8 mouse cellular contexts compared by ENCODE assay signal in the genomic region with DNA sequence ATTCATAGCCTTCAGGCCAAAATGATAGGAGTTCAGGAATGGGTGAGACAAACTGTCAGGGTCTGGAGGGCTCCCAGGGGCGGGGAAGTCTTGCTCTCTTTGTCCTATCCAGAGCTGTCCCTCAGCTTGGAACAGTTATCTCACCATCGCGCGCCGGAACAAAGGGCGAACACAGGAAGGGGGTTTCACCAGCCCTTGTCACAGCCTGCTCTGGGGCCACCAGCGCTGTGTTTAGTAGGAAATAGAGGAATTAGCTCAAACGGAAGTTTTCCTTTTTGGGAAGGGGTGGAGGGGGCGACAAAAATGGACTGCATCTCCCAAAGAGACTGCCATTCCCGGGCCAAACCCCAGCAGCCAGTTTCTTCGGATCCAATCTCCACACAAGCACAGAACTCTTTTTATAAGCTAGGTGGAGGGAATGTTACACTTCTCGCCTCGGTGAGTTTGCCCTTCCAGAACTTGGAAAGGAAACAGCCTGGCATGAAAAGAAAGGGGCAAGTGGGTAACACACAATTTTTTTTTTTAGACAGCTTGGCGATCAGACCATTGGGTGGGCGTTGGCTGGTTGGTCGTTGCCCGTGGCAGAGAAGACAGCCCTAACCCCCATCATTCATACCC. TPM values are rescaled to one million over a fixed set of nuclear protein-coding genes. Genes with fewer than 3 reads are reported as not detected.
DNase-seq lines count a peak whose midpoint lies in the region; ATAC-seq lines count a peak whose summit lies in the region.

No protein-coding gene starts in this region.

- intact Hi-C loops in heart, postnatal 10 days (cut with DNase I) = loop anchor here (5.0 to 10.0 kb wide), 3 partner anchors 87 to 755 kb away; no protein-coding TSS in a partner anchor

- H3K4me3 ChIP-seq in embryonic facial prominence, embryonic 13.5 days = peak overlapping the region; percentile 74
- H3K4me3 ChIP-seq in midbrain, embryonic 11.5 days (ENCODE audit: low read depth, low read length) = peak overlapping the region; percentile 86

- peaks cover 38% of the 10 kb centered on the region for H3K4me1 ChIP-seq in embryonic facial prominence, embryonic 13.5 days
- H3K4me1 ChIP-seq in midbrain, embryonic 11.5 days (ENCODE audit: control insufficient read depth, insufficient read depth, low read length) = peaks cover 13% of the 10 kb centered on the region

- peak overlapping the region; percentile 85 for H3K9ac ChIP-seq in embryonic facial prominence, embryonic 13.5 days
- peak overlapping the region; percentile 98 for H3K9ac ChIP-seq in midbrain, embryonic 11.5 days (ENCODE audit: low read length)

- peak overlapping the region; percentile 98 for H3K4me2 ChIP-seq in embryonic facial prominence, embryonic 13.5 days
- peak overlapping the region; percentile 95 for H3K4me2 ChIP-seq in midbrain, embryonic 11.5 days

- no peaks in the 10 kb centered on the region for H3K36me3 ChIP-seq in embryonic facial prominence, embryonic 13.5 days
- no peaks in the 10 kb centered on the region; the same call in 1 of the 2 replicates for H3K36me3 ChIP-seq in midbrain, embryonic 11.5 days (ENCODE audit: control insufficient read depth, insufficient read depth, low read length)

- ATAC-seq in embryonic facial prominence, embryonic 13.5 days (ENCODE audit: insufficient number of reproducible peaks, insufficient read depth, low FRiP score, low TSS enrichment, low read depth) = no peak
- peak; percentile 58 for ATAC-seq in midbrain, embryonic 11.5 days (ENCODE audit: low FRiP score)
- no peak for ATAC-seq in CD4-positive, CD25-positive, alpha-beta regulatory T cell, adult 4 months

- WGBS in embryonic facial prominence, embryonic 13.5 days = under 1% methylated on average over 17 of the region's 17 CpGs
- under 1% methylated on average over 17 of the region's 17 CpGs for WGBS in midbrain, embryonic 11.5 days

- peak overlapping the region; percentile 88 for H3K27ac ChIP-seq in embryonic facial prominence, embryonic 13.5 days
- H3K27ac ChIP-seq in midbrain, embryonic 11.5 days (ENCODE audit: low read depth, low read length) = peak overlapping the region; percentile 96

- DNase-seq in urinary bladder, postnatal 36 days (ENCODE audit: low spot score in 2 of 2) = peak; percentile 4 to 6
- DNase-seq in urinary bladder, adult 2 months (ENCODE audit: low spot score) = no peak
- DNase-seq in heart, postnatal 10 days = peak; percentile 19 to 26
- DNase-seq in layer of hippocampus, postnatal 25 days (ENCODE audit: extremely low spot score in 1 of 2, low spot score in 1 of 2) = peak; percentile 19 to 25
- peak; percentile 97 for DNase-seq in midbrain, embryonic 11.5 days (ENCODE audit: low spot score, missing footprints)
- peak; percentile 43 for DNase-seq in testis, postnatal 10 days (ENCODE audit: low spot score)

- no peaks in the 10 kb centered on the region for H3K27me3 ChIP-seq in embryonic facial prominence, embryonic 13.5 days
- H3K27me3 ChIP-seq in midbrain, embryonic 11.5 days (ENCODE audit: control insufficient read depth, insufficient read depth, low read length) = no peaks in the 10 kb centered on the region

- no peaks in the 10 kb centered on the region for H3K9me3 ChIP-seq in embryonic facial prominence, embryonic 13.5 days
- no peaks in the 10 kb centered on the region for H3K9me3 ChIP-seq in midbrain, embryonic 11.5 days (ENCODE audit: control insufficient read depth, low read length)

RNA-seq across cellular contexts. Expression of a gene that starts 2.6 kb away (rescaled TPM):
- 5.7 and 6.6 TPM in 2 replicates for polyA plus RNA-seq in urinary bladder, adult 2 months (2012; rRNA removed)
- polyA plus RNA-seq in embryonic facial prominence, embryonic 13.5 days (2015; fragmentation: Nextera tagmentation; extraction: Ambion mirVana) = 14.1 and 16.7 TPM in 2 replicates
- total RNA-seq in heart, postnatal 10 days (2021) = 1 to 10 TPM; 2.3 to 2.4 TPM
- 10 to 100 TPM; 61.6 to 61.7 TPM for total RNA-seq in layer of hippocampus, postnatal 25 days (2021)
- polyA plus RNA-seq in midbrain, embryonic 11.5 days (2014; fragmentation: Nextera tagmentation; extraction: Ambion mirVana) = 25.2 and 25.5 TPM in 2 replicates
- not detected for polyA plus RNA-seq in CD4-positive, CD25-positive, alpha-beta regulatory T cell, adult 4 months (2017; shearing (Covaris generic))

RNA-seq across cellular contexts. Expression of a gene that starts 42.1 kb away (rescaled TPM):
- polyA plus RNA-seq in urinary bladder, adult 2 months (2012; rRNA removed) = 47.0 and 50.1 TPM in 2 replicates
- 29.9 and 34.2 TPM in 2 replicates for polyA plus RNA-seq in embryonic facial prominence, embryonic 13.5 days (2015; fragmentation: Nextera tagmentation; extraction: Ambion mirVana)
- 10 to 100 TPM; 38.6 to 40.6 TPM for total RNA-seq in heart, postnatal 10 days (2021)
- 100 to 1,000 TPM; 153 to 165 TPM for total RNA-seq in layer of hippocampus, postnatal 25 days (2021)
- 40.7 and 44.4 TPM in 2 replicates for polyA plus RNA-seq in midbrain, embryonic 11.5 days (2014; fragmentation: Nextera tagmentation; extraction: Ambion mirVana)
- 10 to 100 TPM in 1 of 2 experiments, 1 to 10 TPM in 1; 8.1 to 10.6 TPM for polyA plus RNA-seq in CD4-positive, CD25-positive, alpha-beta regulatory T cell, adult 4 months (2017; shearing (Covaris generic))
